Mouse (Mus musculus) kidney, embryonic 15.5 days (tissue): ENCODE results near the gene Rae1. TPM values are rescaled to one million over a fixed set of nuclear protein-coding genes. Genes with fewer than 3 reads are reported as not detected.

Experiments used
- ATAC-seq: fragments of 200-750 bp; cut with Nextera tagmentation; replicated peaks from 2 replicates; pipeline ENCODE4 v1.8.0; 2017; ENCODE audit warnings: moderate TSS enrichment; ENCODE audit not compliant: low FRiP score
- H3K27ac ChIP-seq: fragments of 300-500 bp; sonication (generic); 2 replicates; pipeline ENCODE4 v1.5.1; 2015; ENCODE audit warnings: mild to moderate bottlenecking, inconsistent platforms
- H3K27me3 ChIP-seq: fragments of 300-500 bp; sonication (generic); 2 replicates; pipeline ENCODE4 v1.6.1; 2015; ENCODE audit warnings: inconsistent platforms
- H3K36me3 ChIP-seq: fragments of 300-500 bp; sonication (generic); 2 replicates; pipeline ENCODE4 v1.6.1; 2015; ENCODE audit warnings: inconsistent platforms
- H3K4me1 ChIP-seq: fragments of 300-500 bp; sonication (generic); 2 replicates; pipeline ENCODE4 v1.6.1; 2015; ENCODE audit warnings: inconsistent platforms
- H3K4me2 ChIP-seq: fragments of 300-500 bp; sonication (generic); 2 replicates; pipeline ENCODE4 v1.6.1; 2015; ENCODE audit warnings: moderate library complexity, mild to moderate bottlenecking, inconsistent platforms
- H3K4me3 ChIP-seq: fragments of 300-500 bp; sonication (generic); replicated peaks from 2 replicates; pipeline ENCODE4 v1.5.1; 2015; ENCODE audit warnings: mild to moderate bottlenecking, inconsistent platforms
- H3K9ac ChIP-seq: fragments of 300-500 bp; sonication (generic); 2 replicates; pipeline ENCODE4 v1.6.1; 2015; ENCODE audit warnings: mild to moderate bottlenecking, inconsistent platforms
- H3K9me3 ChIP-seq: fragments of 300-500 bp; sonication (generic); replicated peaks from 2 replicates; pipeline ENCODE4 v1.6.1; 2016; ENCODE audit warnings: inconsistent platforms
- WGBS: fragments of 180-500 bp; shearing (Covaris S2); methylation state at CpG from one replicate; pipeline ENCODE4 v1.1.7; 2015; ENCODE audit warnings: mixed read lengths; 5-methylcytosine and 5-hydroxymethylcytosine counted together
- polyA plus RNA-seq: library from polyadenylated mRNA; unstranded; fragments of >200 nt; fragmentation: Nextera tagmentation; extraction: Ambion mirVana; gene quantifications from 2 replicates; pipeline ENCODE4 v1.2.1, GENCODE M21; 2015

The Rae1 gene
- polyA plus RNA-seq, 1 experiment from 2014 or later = 145 TPM

DNA sequence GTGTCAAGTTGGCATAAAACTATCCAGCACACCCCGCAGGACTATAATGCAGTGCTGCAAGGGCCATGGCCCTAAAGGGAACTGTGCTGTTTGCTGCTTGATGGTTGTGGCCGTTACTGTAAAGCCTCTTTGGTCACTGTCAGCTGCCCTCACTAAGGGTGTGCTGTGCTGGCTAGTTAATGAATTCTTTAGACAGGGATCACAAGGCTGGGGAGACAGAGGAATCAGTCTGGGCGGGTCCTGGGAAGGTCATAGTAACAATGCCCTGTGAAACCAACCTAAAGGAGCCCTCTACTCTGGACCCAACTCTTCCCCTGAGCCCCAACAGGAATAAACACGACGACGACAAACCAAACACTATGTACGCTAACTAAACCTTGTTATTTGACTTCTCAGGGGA lies 1.4 kb upstream of the Rae1 start:
- no peak overlapping the region for H3K27ac ChIP-seq
- ATAC-seq = no peak
- WGBS = 63% methylated on average over 7 of the region's 7 CpGs
- 0 out of 2 replicates have a peak, but pooled peaks cover 2% of the 10 kb centered on the region for H3K27me3 ChIP-seq
- H3K9me3 ChIP-seq = no peaks in the 10 kb centered on the region
- peaks cover 20% of the 10 kb centered on the region for H3K36me3 ChIP-seq
- H3K4me1 ChIP-seq = peaks cover 13% of the 10 kb centered on the region
- no peak overlapping the region for H3K4me3 ChIP-seq
- H3K4me2 ChIP-seq = no peak overlapping the region
- no peak overlapping the region for H3K9ac ChIP-seq

DNA sequence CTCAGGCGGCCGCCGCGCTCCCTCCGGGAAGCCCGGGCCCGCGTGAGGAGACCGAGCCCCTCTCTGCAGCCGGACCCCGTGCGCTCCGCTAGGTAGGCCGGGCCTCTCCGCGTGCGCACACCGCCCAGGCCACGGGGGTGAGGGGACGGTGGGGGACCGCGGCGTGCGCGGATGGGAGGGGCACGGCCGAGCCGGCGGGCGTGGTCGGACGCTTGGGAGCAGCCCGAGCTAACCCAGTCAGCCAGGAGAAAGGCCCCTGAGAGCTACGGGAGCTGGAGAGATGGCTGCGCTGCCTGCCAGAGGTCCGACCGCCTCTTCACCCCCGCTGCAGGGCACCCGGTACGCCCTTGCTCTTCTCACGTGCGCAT lies 352 bp downstream of the Rae1 start:
- Histone ChIP-seq H3K27me3 (0 out of 2 replicates have a peak, but pooled peaks cover 2% of the 10 kb centered on the region), H3K4me3 (peak overlapping the region; percentile 75), H3K4me1 (peaks cover 13% of the 10 kb centered on the region), H3K9me3 (no peaks in the 10 kb centered on the region), H3K9ac (peak overlapping the region; percentile 82), H3K36me3 (peaks cover 37% of the 10 kb centered on the region), H3K27ac (peak overlapping the region; percentile 87), H3K4me2 (peak overlapping the region; percentile 80)
- under 1% methylated on average over 42 of the region's 42 CpGs for WGBS
- ATAC-seq = peak; percentile 92

DNA sequence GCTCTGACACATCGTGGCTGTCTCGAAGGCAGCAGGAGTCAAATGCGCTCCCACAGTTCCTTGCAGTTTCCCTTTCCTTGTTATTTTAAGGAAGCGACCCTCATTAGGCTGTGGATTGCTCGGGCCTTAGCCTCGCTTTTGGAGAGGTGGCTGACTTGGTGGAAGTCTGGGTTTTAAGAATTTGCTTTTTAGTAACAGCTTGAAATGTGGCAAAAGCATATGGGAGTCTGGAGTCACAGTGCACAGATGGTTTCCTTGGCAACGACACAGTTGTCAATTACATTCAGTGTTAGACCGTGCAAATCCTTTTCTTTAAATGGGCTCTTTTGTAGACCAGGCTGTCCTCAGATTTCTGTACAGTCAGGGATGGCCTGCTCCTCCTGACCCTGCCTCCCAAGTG lies 1.0 kb downstream of the Rae1 start:
- Histone ChIP-seq H3K4me1 (peaks cover 13% of the 10 kb centered on the region), H3K4me2 (peak overlapping the region; percentile 80), H3K9me3 (no peaks in the 10 kb centered on the region), H3K4me3 (peak overlapping the region; percentile 75), H3K27me3 (0 out of 2 replicates have a peak, but pooled peaks cover 2% of the 10 kb centered on the region), H3K27ac (peak overlapping the region; percentile 87), H3K36me3 (peaks cover 44% of the 10 kb centered on the region), H3K9ac (peak overlapping the region; percentile 82)
- no peak for ATAC-seq
- WGBS = 13% methylated on average over 8 of the region's 8 CpGs

DNA sequence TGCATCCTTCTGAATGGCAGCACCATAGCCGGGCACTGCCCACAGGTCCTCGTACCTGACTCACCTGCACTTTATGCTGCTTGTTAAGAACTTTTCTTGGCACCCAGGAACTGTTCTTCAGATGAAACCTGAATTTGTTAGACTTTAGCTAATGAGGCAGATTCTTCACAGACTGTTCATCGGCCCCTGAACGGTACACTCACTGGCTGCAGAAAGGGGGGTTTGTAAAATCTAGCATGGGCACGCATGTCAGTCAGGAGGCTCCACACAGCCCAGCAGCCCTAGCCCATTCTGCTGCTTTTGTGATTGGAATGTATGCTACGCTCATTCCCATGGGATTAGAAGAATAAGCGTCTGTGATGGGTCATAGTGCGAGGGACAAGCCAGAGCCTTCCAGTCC lies 3.8 kb downstream of the Rae1 start:
- ATAC-seq = no peak
- no peaks in the 10 kb centered on the region for H3K9me3 ChIP-seq
- no peaks in the 10 kb centered on the region for H3K27me3 ChIP-seq
- no peak overlapping the region for H3K27ac ChIP-seq
- no peak overlapping the region for H3K4me3 ChIP-seq
- H3K4me2 ChIP-seq = no peak overlapping the region
- H3K4me1 ChIP-seq = peaks cover 13% of the 10 kb centered on the region
- H3K36me3 ChIP-seq = peaks cover 72% of the 10 kb centered on the region
- H3K9ac ChIP-seq = no peak overlapping the region
- 92% methylated on average over 8 of the region's 8 CpGs for WGBS

DNA sequence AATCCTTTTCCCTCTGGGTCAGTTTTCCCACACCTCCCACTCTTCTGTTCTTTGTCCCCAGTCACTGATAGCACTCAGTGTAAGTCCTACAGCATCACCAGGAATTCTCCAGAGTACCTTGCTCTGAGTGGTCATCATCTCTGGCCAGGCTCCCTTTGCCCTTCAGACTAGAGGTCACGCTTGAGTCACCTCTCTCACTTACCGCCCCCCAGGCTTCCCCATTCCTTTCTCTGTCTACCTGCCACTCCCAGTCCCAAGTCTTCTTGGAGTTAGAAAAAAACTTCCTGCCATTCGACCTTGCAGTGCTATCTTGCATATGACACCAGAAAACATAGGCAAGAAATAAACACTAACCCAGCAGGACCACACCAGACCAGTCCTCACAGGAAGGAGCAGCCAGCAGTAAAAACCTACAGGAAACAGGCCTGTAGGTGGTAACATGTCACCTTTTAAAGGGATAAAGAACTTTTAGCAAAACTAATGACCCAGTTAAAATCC lies 10.4 kb downstream of the Rae1 start:
- Histone ChIP-seq H3K4me3 (no peak overlapping the region), H3K9ac (no peak overlapping the region), H3K4me2 (no peak overlapping the region), H3K4me1 (no peaks in the 10 kb centered on the region), H3K27ac (no peak overlapping the region), H3K36me3 (peaks cover 100% of the 10 kb centered on the region), H3K9me3 (no peaks in the 10 kb centered on the region), H3K27me3 (no peaks in the 10 kb centered on the region)
- WGBS = 69% methylated on average over 3 of the region's 3 CpGs
- ATAC-seq = no peak

DNA sequence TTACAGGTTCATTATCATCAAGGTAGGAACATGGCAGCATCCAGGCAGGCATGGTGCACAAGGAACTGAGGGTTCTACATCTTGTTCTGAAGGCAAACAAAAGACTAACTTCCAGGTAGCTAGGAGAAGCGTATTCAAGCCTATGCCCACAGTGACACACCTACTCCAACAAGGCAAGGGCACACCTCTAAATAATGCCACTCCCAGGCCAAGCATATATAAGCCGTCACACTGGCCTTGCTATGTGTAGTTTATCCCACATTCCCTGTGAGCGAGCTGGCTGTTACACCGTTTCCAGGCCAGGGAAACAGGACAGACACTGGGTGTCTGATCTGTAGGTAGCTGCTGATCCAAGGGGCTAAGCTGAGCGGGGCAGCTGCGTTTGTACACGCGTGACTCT lies 11.5 kb downstream of the Rae1 start:
- H3K27me3 ChIP-seq = no peaks in the 10 kb centered on the region
- no peak overlapping the region for H3K27ac ChIP-seq
- ATAC-seq = no peak
- peaks cover 100% of the 10 kb centered on the region for H3K36me3 ChIP-seq
- H3K4me3 ChIP-seq = no peak overlapping the region
- WGBS = 96% methylated on average over 8 of the region's 8 CpGs
- no peak overlapping the region for H3K9ac ChIP-seq
- H3K9me3 ChIP-seq = no peaks in the 10 kb centered on the region
- no peak overlapping the region for H3K4me2 ChIP-seq
- H3K4me1 ChIP-seq = no peaks in the 10 kb centered on the region

DNA sequence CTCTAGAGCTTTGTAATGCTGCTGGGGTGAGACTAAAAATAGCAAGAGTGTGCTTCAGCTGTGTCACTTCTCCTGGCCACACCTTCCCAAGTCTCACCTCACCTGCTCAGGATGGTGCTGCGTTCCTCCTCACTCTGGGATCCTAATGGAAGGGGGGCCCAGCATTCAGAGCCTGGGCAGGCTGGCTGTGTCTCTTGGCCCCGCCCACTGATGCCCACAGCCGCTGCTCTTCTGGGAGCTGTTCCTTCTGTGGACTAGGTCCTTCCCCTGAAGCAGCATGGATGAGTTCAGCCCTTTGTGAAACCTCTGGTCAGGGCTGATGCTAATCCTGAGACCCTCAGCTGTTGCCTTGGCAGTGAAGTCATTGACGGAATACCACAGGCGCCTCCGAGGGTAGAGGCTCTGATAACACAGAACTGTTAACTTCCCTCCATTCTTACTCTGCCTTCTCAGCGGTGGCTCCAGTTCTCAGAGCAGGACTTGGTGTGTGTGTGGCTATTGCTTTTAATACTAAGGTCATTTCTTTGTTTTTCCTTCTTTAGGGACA lies 14.9 kb downstream of the Rae1 start:
- peaks cover 67% of the 10 kb centered on the region for H3K36me3 ChIP-seq

DNA sequence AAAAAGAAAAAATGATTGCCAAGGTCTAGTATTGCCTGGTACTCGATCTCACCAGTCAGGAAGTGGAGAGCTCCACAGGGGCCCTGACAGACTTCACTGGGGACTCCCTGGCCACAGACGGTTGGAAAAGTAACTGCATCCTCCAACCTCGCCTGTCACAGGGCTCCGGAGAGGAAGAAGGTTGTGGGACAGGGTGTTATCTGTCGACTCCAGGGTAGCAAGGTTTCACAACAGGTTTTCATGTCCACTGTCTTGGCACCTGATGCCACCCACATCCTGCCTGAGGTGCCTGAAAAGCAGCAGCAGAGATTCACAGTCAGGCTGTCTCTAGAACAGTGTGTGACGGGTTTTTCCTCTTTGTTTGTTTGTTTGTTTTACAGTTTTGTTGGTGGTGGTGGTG lies 18.0 kb downstream of the Rae1 start:
- Histone ChIP-seq H3K27me3 (peaks cover 13% of the 10 kb centered on the region), H3K4me2 (no peak overlapping the region), H3K4me3 (no peak overlapping the region), H3K36me3 (peaks cover 36% of the 10 kb centered on the region), H3K9ac (no peak overlapping the region), H3K27ac (no peak overlapping the region), H3K4me1 (peaks cover 37% of the 10 kb centered on the region), H3K9me3 (no peaks in the 10 kb centered on the region)
- 43% methylated on average over 6 of the region's 6 CpGs for WGBS
- no peak for ATAC-seq

More for the DNA sequence above, 14.9 kb downstream of the Rae1 start:
- 78% methylated on average over 7 of the region's 7 CpGs for WGBS
- no peak for ATAC-seq
- Histone ChIP-seq H3K9me3 (no peaks in the 10 kb centered on the region), H3K4me2 (no peak overlapping the region), H3K27ac (no peak overlapping the region), H3K4me3 (no peak overlapping the region), H3K9ac (no peak overlapping the region), H3K27me3 (no peaks in the 10 kb centered on the region), H3K4me1 (peaks cover 15% of the 10 kb centered on the region)

DNA sequence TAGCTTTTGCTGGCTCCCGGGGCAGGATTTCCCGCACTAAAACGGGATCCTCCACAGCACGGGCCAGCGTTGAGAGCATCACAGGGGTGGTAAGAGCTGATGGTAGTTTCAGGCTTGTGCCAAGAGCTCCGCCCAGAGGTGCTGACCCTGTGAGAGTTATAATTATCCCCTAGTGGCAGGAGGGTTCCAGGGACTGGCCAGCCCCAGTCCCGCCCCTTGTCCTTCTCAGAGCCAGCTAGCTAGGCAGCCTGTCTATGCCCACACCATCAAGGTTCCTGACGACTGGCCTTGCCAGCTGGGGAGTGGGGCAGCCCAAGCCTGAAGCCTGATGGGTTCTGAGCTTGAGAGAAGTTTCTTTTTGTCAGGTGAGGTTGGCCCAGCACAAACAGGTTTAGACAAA lies 18.7 kb downstream of the Rae1 start:
- WGBS = 12% methylated on average over 8 of the region's 8 CpGs

DNA sequence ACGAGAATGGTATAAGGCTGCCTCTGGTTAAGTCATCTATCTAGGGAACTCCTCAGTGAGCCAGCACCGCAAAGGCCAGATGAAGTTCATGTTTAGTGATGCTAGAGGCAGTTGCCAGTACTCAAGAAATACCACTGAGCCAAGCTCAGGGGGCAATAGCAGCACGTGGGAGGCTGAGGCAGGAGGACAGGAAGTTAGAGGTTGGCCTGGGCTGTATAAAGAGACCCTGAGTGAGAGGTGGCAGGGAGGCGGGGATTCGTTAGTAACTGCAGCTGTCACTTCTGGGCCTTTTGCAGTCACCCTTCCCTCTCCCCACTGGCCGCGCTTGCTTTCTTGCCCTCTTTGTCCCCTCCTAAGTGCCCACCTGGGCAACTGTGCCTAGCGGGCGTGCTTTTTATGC lies 19.4 kb downstream of the Rae1 start:
- Histone ChIP-seq H3K27me3 (peaks cover 13% of the 10 kb centered on the region), H3K4me2 (peak overlapping the region; percentile 92), H3K4me3 (peak overlapping the region; percentile 43), H3K27ac (no peak overlapping the region), H3K36me3 (peaks cover 28% of the 10 kb centered on the region), H3K9me3 (no peaks in the 10 kb centered on the region), H3K4me1 (peaks cover 51% of the 10 kb centered on the region), H3K9ac (peak overlapping the region; percentile 16)
- WGBS = 14% methylated on average over 9 of the region's 9 CpGs
- no peak for ATAC-seq

More for the DNA sequence above, 18.7 kb downstream of the Rae1 start:
- no peak overlapping the region for H3K4me3 ChIP-seq
- H3K4me2 ChIP-seq = peak overlapping the region; percentile 17
- 0 out of 2 replicates have a peak, but pooled peaks have one; percentile 26 for ATAC-seq
- no peak overlapping the region for H3K27ac ChIP-seq
- H3K36me3 ChIP-seq = peaks cover 29% of the 10 kb centered on the region
- H3K9me3 ChIP-seq = no peaks in the 10 kb centered on the region
- H3K4me1 ChIP-seq = peaks cover 44% of the 10 kb centered on the region
- H3K27me3 ChIP-seq = peaks cover 13% of the 10 kb centered on the region
- no peak overlapping the region for H3K9ac ChIP-seq

DNA sequence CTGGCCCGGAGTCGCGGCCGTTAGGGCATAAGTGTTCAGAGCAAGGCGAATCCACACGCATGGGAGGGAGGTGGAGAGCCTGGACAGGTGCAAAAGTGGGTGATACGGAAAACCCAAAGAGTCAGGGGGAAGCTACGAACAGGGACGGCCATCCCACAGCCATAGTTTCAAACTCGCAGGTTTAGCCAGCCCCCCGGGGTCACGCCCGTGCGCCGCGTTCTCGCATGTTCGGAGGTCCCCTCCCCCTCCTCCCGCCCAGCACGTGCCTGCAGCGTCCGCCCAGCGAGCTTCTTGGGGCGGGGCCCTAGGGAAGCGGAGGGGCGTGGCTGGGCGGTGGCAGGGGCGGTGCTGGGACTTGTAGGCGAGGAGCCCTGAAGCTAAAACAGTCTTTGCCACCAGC lies 19.9 kb downstream of the Rae1 start:
- Histone ChIP-seq H3K9ac (peak overlapping the region; percentile 16), H3K4me1 (peaks cover 56% of the 10 kb centered on the region), H3K36me3 (peaks cover 24% of the 10 kb centered on the region), H3K4me2 (peak overlapping the region; percentile 92), H3K27me3 (peaks cover 13% of the 10 kb centered on the region), H3K4me3 (peak overlapping the region; percentile 43), H3K9me3 (no peaks in the 10 kb centered on the region), H3K27ac (no peak overlapping the region)
- WGBS = 0% methylated on average over 23 of the region's 29 CpGs
- peak; percentile 83 for ATAC-seq

DNA sequence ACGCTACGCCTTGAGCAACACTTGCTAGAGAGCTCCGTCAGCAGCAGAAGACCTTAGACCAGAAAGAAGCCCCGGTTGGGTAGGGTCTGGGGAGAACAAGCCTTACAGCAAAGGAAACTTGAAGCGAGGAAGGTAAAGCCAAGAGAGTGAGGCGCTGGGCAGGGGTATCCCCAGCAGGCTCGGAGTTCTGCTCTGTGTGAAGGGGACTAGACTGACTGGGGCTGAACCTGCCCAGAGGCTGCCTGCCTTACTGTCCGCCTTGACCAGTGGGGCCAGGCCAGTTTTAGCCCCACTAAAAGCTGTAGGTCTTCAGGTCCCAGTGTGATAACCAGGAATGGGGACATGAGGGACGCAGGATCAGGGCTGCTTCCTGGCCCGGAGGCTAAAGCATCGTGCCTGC lies 20.5 kb downstream of the Rae1 start, which contains the start of gene Rbm38:
Gene Rbm38, plus strand, starts transcription at position 69 of the 400 bp plus-strand sequence.
- peaks cover 13% of the 10 kb centered on the region for H3K27me3 ChIP-seq
- peaks cover 18% of the 10 kb centered on the region for H3K36me3 ChIP-seq
- H3K4me3 ChIP-seq = peak within 1 kb of the TSS; percentile 88
- H3K9me3 ChIP-seq = no peaks in the 10 kb centered on the region
- no peak within 1 kb of the TSS for H3K27ac ChIP-seq
- ATAC-seq = no peak
- WGBS = 36% methylated on average over 11 of the region's 11 CpGs
- peak within 1 kb of the TSS; percentile 92 for H3K4me2 ChIP-seq
- H3K4me1 ChIP-seq = peaks cover 62% of the 10 kb centered on the region
- peak within 1 kb of the TSS; percentile 29 for H3K9ac ChIP-seq
